Mouse (Mus musculus) G1E (cell line): ENCODE results near the gene Pcdh20. TPM values are rescaled to one million over a fixed set of nuclear protein-coding genes. Genes with fewer than 3 reads are reported as not detected.

Experiments
- ATAC-seq: 2 replicates; pipeline ENCODE4 v1.8.0; 2016; ENCODE audit warnings: mild to moderate bottlenecking; ENCODE audit not compliant: insufficient number of reproducible peaks, poor library complexity, low FRiP score, severe bottlenecking; ENCODE audit errors: extremely low read depth
- DNase-seq: peaks from one replicate; pipeline ENCODE4 v3.0.0; 2012; ENCODE audit warnings: low spot score
- H3K27me3 ChIP-seq: 2 replicates; pipeline ENCODE4 v1.6.1; 2012; ENCODE audit warnings: mild to moderate bottlenecking, low read length, inconsistent platforms; ENCODE audit not compliant: insufficient read depth
- H3K36me3 ChIP-seq: replicated peaks from 2 replicates; pipeline ENCODE3; 2012; ENCODE audit warnings: mild to moderate bottlenecking, inconsistent platforms
- H3K4me1 ChIP-seq: 2 replicates; pipeline ENCODE4 v1.6.1; 2012; ENCODE audit warnings: low read depth, low read length, inconsistent platforms, mixed read lengths; ENCODE audit not compliant: insufficient read depth
- H3K4me3 ChIP-seq: 2 replicates; pipeline ENCODE4 v1.5.1; 2012; ENCODE audit warnings: low read depth, mild to moderate bottlenecking, inconsistent platforms, low read length, moderate library complexity, mixed read lengths
- H3K9me3 ChIP-seq: replicated peaks from 2 replicates; pipeline ENCODE4 v1.6.1; 2012; ENCODE audit warnings: inconsistent platforms
- CTCF ChIP-seq: IDR thresholded peaks from 2 replicates; pipeline ENCODE4 v1.5.1; 2012; ENCODE audit warnings: low read depth, low read length, inconsistent platforms, mixed read lengths
- GATA1 ChIP-seq: IDR thresholded peaks from 2 replicates; pipeline ENCODE4 v1.6.1; 2012; ENCODE audit warnings: borderline replicate concordance, low read length, inconsistent platforms, mixed read lengths
- GATA2 ChIP-seq: IDR thresholded peaks from 2 replicates; pipeline ENCODE4 v1.6.1; 2012; ENCODE audit warnings: low read depth, low read length, inconsistent platforms, borderline replicate concordance
- POLR2AphosphoS5 ChIP-seq: IDR thresholded peaks from 2 replicates; pipeline ENCODE4 v1.6.1; 2012; ENCODE audit warnings: low read depth, low read length, inconsistent platforms; ENCODE audit not compliant: insufficient replicate concordance
- TAL1 ChIP-seq: conservative IDR thresholded peaks from 2 replicates; pipeline ENCODE4 v1.6.1; 2012; ENCODE audit warnings: low read depth, low read length, inconsistent platforms, mixed read lengths
- polyA plus RNA-seq: library from polyadenylated mRNA; stranded (reverse); fragments of >175 nt; gene quantifications from 2 replicates; pipeline ENCODE4 v1.2.3, GENCODE M21; 2012
- total RNA-seq, 2 experiments: library from RNA; stranded (forward) in 1 of 2; stranded (reverse) in 1 of 2; fragments of 200-1000 nt in 1 of 2; fragments of >200 nt in 1 of 2; fragmentation: Nextera tagmentation in 1 of 2; gene quantifications; 2 replicates each; pipeline ENCODE4 v1.2.3; 2014 to 2017

The Pcdh20 gene
- total and polyA plus RNA-seq, 3 experiments, result 0.16 TPM; not detected in 2

GRCm38 (mm10) chr14:88463357-88463756 is 7.8 kb downstream of the Pcdh20 start:
- DNase-seq (no peak), ATAC-seq (no peak)
- TF ChIP-seq TAL1, result no peak
- no peak for TF ChIP-seq POLR2AphosphoS5
- no peak for TF ChIP-seq GATA2
- no peak for TF ChIP-seq CTCF
- no peak for TF ChIP-seq GATA1
- peaks cover 15% of the 10 kb centered on the region for H3K9me3 ChIP-seq
- H3K4me1 ChIP-seq, result no peaks in the 10 kb centered on the region
- H3K4me3 ChIP-seq, result no peak overlapping the region
- no peaks in the 10 kb centered on the region for H3K27me3 ChIP-seq
- no peaks in the 10 kb centered on the region for H3K36me3 ChIP-seq

DNA sequence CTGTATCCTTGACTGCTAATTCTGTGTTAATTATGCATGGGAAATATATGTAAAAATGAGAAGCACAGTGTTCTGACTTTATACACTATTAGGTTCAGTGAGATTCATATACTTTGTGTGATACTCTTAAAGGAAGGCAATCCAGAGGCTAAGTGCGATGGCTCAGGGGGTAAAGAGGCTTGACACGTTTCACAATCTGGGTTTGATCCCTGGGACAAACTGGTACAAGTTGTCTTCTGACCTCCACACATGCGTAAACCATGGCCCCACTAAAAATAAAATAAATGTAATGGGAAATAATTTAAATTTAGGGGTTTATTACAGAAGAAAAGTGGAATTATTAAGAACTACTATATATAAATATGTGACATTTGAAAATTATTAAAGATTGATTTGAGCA is 8.3 kb downstream of the Pcdh20 start:
- no peak for TF ChIP-seq GATA2
- H3K27me3 ChIP-seq, result no peaks in the 10 kb centered on the region
- H3K36me3 ChIP-seq, result no peaks in the 10 kb centered on the region
- peaks cover 11% of the 10 kb centered on the region; the same call in 1 of the 2 replicates for H3K9me3 ChIP-seq
- no peaks in the 10 kb centered on the region for H3K4me1 ChIP-seq
- H3K4me3 ChIP-seq, result no peak overlapping the region
- DNase-seq (no peak), ATAC-seq (no peak)

GRCm38 (mm10) chr14:88460705-88461104 is 10.5 kb downstream of the Pcdh20 start:
- Histone ChIP-seq H3K36me3 (no peaks in the 10 kb centered on the region), H3K9me3 (peaks cover 5% of the 10 kb centered on the region; the same call in 1 of the 2 replicates), H3K4me3 (no peak overlapping the region), H3K4me1 (no peaks in the 10 kb centered on the region), H3K27me3 (no peaks in the 10 kb centered on the region)
- DNase-seq (no peak), ATAC-seq (no peak)
- TF ChIP-seq GATA1 (no peak), GATA2 (no peak), TAL1 (no peak), POLR2AphosphoS5 (no peak), CTCF (no peak)

GRCm38 (mm10) chr14:88443304-88443703 is 27.9 kb downstream of the Pcdh20 start:
- TF ChIP-seq POLR2AphosphoS5 (no peak), GATA1 (no peak), CTCF (no peak), GATA2 (no peak), TAL1 (no peak)

DNA sequence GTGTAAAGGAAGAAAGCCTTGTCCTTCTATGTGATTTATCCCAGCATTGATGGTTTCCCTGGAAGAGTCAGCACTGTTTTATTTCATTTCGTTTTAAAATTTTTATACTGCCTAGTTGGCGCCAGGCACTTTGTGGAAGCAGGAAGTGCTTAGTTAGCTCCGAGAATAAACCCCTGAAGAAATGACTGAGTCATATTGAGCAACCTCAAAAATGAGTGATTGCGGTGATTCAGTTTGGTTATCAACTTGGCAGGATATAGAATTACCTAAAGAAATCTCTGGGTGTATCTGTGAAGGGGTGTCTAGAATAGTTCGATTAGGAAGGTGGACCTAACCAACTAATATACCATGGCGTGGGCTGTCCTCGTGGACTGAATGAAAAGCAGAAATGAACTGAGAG is 41.8 kb downstream of the Pcdh20 start:
- peaks cover 20% of the 10 kb centered on the region for H3K9me3 ChIP-seq
- TF ChIP-seq CTCF, result no peak
- TF ChIP-seq TAL1, result no peak
- no peak for TF ChIP-seq POLR2AphosphoS5
- TF ChIP-seq GATA2, result no peak
- no peak for TF ChIP-seq GATA1
- no peaks in the 10 kb centered on the region for H3K36me3 ChIP-seq
- no peaks in the 10 kb centered on the region for H3K27me3 ChIP-seq
- no peak overlapping the region for H3K4me3 ChIP-seq
- DNase-seq, result no peak
- H3K4me1 ChIP-seq, result no peaks in the 10 kb centered on the region
- no peak for ATAC-seq

More at GRCm38 (mm10) chr14:88443304-88443703, 27.9 kb downstream of the Pcdh20 start:
- Histone ChIP-seq H3K4me1 (no peaks in the 10 kb centered on the region), H3K27me3 (no peaks in the 10 kb centered on the region), H3K9me3 (peaks cover 4% of the 10 kb centered on the region), H3K36me3 (no peaks in the 10 kb centered on the region), H3K4me3 (no peak overlapping the region)
- DNase-seq, result no peak
- no peak for ATAC-seq

DNA sequence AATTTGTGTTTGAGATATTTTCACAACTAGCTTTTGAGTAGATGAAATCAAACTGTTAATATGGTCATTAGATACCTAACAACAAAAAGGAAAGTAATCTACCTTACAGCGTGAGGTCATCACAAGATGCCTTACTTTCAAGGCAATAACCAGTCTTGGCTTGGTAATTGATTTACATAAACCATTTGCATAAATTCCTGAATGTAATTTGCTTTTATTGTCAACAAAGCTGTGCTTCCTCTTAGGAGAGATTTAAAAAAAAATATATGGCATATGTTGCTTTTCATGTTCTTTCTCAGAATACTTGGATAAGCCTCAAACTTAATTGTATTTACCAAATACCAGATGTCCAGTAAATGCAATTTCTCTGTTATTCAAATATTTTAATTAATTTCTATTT is 43.8 kb downstream of the Pcdh20 start:
- ATAC-seq (no peak), DNase-seq (no peak)
- TF ChIP-seq GATA2, result no peak
- TF ChIP-seq CTCF, result no peak
- TF ChIP-seq POLR2AphosphoS5, result no peak
- no peak for TF ChIP-seq GATA1
- no peak for TF ChIP-seq TAL1
- H3K27me3 ChIP-seq, result no peaks in the 10 kb centered on the region
- peaks cover 20% of the 10 kb centered on the region for H3K9me3 ChIP-seq
- H3K36me3 ChIP-seq, result no peaks in the 10 kb centered on the region
- no peaks in the 10 kb centered on the region for H3K4me1 ChIP-seq
- H3K4me3 ChIP-seq, result no peak overlapping the region
